ENCODE assay signal across 8 mouse cellular contexts in the genomic region with DNA sequence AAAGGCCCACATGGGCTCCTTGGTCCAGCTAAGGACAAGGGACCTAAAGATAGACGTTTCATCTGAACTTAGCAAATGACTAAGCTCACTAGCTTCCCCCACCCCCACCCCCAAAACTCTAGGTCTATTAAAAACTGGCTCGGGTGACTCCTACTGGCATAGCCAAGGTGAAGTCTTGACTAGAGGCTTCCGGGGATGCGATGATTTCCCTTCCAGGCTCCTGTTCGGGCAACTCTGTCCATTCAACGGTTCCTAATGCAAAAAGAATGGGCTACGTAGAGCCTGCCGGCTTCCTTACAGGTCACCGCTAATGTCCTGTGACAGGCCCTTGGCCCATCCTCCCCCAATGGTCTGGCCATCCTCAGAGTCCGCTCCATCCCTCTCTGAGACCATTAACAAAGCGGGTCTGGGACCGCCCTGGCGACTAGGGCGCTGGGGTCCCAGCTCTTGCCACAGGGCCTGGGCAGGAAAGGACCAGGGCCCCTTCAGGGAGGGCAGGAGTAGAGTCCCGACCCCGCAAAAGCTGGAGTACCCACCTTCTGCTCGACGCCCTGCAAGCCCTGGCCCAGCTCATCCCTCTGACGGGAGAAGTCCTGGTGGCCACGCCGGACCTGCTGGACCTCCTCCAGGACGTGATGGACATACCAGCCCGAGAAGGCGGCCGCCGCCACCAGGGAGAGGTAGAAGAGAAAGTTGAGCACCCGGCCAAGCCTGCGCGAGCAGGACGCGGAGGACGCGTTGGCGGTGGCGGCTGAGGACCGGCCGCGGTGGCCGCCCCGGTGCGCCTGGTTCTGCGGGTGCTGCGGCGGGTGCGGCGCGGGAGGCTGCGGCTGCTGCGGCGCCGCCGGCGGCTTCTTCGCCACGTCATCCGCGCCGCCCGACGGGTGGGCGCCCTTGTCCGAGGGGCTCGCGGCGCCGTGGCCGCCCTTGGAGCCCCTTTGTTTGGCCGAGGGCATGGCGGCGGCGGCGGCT. TPM values are rescaled to one million over a fixed set of nuclear protein-coding genes. Genes with fewer than 3 reads are reported as not detected.
DNase-seq lines count a peak whose midpoint lies in the region; ATAC-seq lines count a peak whose summit lies in the region.

No protein-coding gene starts in this region.

- no peaks in the 10 kb centered on the region for H3K27me3 ChIP-seq in hindbrain, embryonic 13.5 days
- no peaks in the 10 kb centered on the region for H3K27me3 ChIP-seq in limb, embryonic 12.5 days
- no peaks in the 10 kb centered on the region for H3K27me3 ChIP-seq in midbrain, embryonic 16.5 days (ENCODE audit: control insufficient read depth, insufficient read depth, low read depth, low read length)

- H3K4me1 ChIP-seq in hindbrain, embryonic 13.5 days (replicated peaks): peaks cover 52% of the 10 kb centered on the region
- peaks cover 40% of the 10 kb centered on the region for H3K4me1 ChIP-seq in limb, embryonic 12.5 days (replicated peaks)
- H3K4me1 ChIP-seq in midbrain, embryonic 16.5 days (ENCODE audit: control insufficient read depth, insufficient read depth, low read length): peaks cover 31% of the 10 kb centered on the region

- DNase-seq in left cerebral cortex, adult 18-20 months (ENCODE audit: low spot score in 2 of 2): peak; percentile 33 to 59
- DNase-seq in left cerebral cortex, adult 11 months (ENCODE audit: low spot score): no peak
- DNase-seq in cerebellum, adult 9-11 months: peak; percentile 80
- peak; percentile 52 for DNase-seq in gastrocnemius, adult 18-20 months (ENCODE audit: low spot score)
- DNase-seq in testis, postnatal 10 days (ENCODE audit: low spot score): peak; percentile 77

- H3K4me2 ChIP-seq in hindbrain, embryonic 13.5 days: peak overlapping the region; percentile 78
- peak overlapping the region; percentile 77 for H3K4me2 ChIP-seq in limb, embryonic 12.5 days
- H3K4me2 ChIP-seq in midbrain, embryonic 16.5 days (ENCODE audit: low read length): peak overlapping the region; percentile 70

- peak overlapping the region; percentile 96 for H3K9ac ChIP-seq in hindbrain, embryonic 13.5 days
- H3K9ac ChIP-seq in limb, embryonic 12.5 days (replicated peaks): peak overlapping the region; percentile 98
- H3K9ac ChIP-seq in midbrain, embryonic 16.5 days (ENCODE audit: low read depth, low read length): peak overlapping the region; percentile 99

- peak overlapping the region; percentile 91 for H3K4me3 ChIP-seq in hindbrain, embryonic 13.5 days
- H3K4me3 ChIP-seq in limb, embryonic 12.5 days (replicated peaks): peak overlapping the region; percentile 96
- peak overlapping the region; percentile 95 for H3K4me3 ChIP-seq in midbrain, embryonic 16.5 days (ENCODE audit: low read depth, low read length)

- H3K27ac ChIP-seq in hindbrain, embryonic 13.5 days: peak overlapping the region; percentile 93
- peak overlapping the region; percentile 90 for H3K27ac ChIP-seq in limb, embryonic 12.5 days
- H3K27ac ChIP-seq in midbrain, embryonic 16.5 days (ENCODE audit: low read length): peak overlapping the region; percentile 88

- ATAC-seq in hindbrain, embryonic 13.5 days (ENCODE audit: low FRiP score): peak; percentile 64
- ATAC-seq in limb, embryonic 12.5 days (ENCODE audit: insufficient number of reproducible peaks, insufficient read depth, low FRiP score, low TSS enrichment, low read depth): peak; percentile 32; the same call in 1 of the 2 replicates
- peak; percentile 55 for ATAC-seq in midbrain, embryonic 16.5 days

- H3K9me3 ChIP-seq in hindbrain, embryonic 13.5 days: no peaks in the 10 kb centered on the region
- H3K9me3 ChIP-seq in limb, embryonic 12.5 days: no peaks in the 10 kb centered on the region
- no peaks in the 10 kb centered on the region for H3K9me3 ChIP-seq in midbrain, embryonic 16.5 days (replicated peaks; ENCODE audit: control insufficient read depth, low read length, poor library complexity, severe bottlenecking)

- peaks cover 11% of the 10 kb centered on the region for H3K36me3 ChIP-seq in hindbrain, embryonic 13.5 days
- H3K36me3 ChIP-seq in limb, embryonic 12.5 days: peaks cover 31% of the 10 kb centered on the region
- peaks cover 3% of the 10 kb centered on the region for H3K36me3 ChIP-seq in midbrain, embryonic 16.5 days (ENCODE audit: control insufficient read depth, insufficient read depth, low read length)

- under 1% methylated on average over 65 of the region's 72 CpGs for WGBS in hindbrain, embryonic 13.5 days
- WGBS in limb, embryonic 12.5 days: 2% methylated on average over 70 of the region's 72 CpGs
- WGBS in midbrain, embryonic 16.5 days: under 1% methylated on average over 51 of the region's 72 CpGs

RNA-seq across cellular contexts. Expression of gene Ckap4, which starts 0.7 kb away (rescaled TPM):
- total RNA-seq in left cerebral cortex, adult 18-20 months (2021): 10 to 100 TPM; 21.4 to 22.6 TPM
- 1 to 10 TPM; 5.7 to 8.4 TPM for total RNA-seq in gastrocnemius, adult 18-20 months (2021)
- polyA plus RNA-seq in hindbrain, embryonic 13.5 days (2015; fragmentation: Nextera tagmentation; extraction: Ambion mirVana): 56.4 and 59.9 TPM in 2 replicates
- 102 and 106 TPM in 2 replicates for polyA plus RNA-seq in limb, embryonic 12.5 days (2016; fragmentation: Nextera tagmentation; extraction: Ambion mirVana)
- 45.9 and 52.3 TPM in 2 replicates for polyA plus RNA-seq in midbrain, embryonic 16.5 days (2015; fragmentation: Nextera tagmentation; extraction: Ambion mirVana)

RNA-seq across cellular contexts. Expression of gene Tcp11l2, which starts 43.2 kb away (rescaled TPM):
- total RNA-seq in left cerebral cortex, adult 18-20 months (2021): 10 to 100 TPM; 22.4 to 25.2 TPM
- total RNA-seq in gastrocnemius, adult 18-20 months (2021): 10 to 100 TPM; 35.9 to 52.2 TPM
- polyA plus RNA-seq in hindbrain, embryonic 13.5 days (2015; fragmentation: Nextera tagmentation; extraction: Ambion mirVana): 24.0 and 25.5 TPM in 2 replicates
- polyA plus RNA-seq in limb, embryonic 12.5 days (2016; fragmentation: Nextera tagmentation; extraction: Ambion mirVana): 15.0 and 15.4 TPM in 2 replicates
- polyA plus RNA-seq in midbrain, embryonic 16.5 days (2015; fragmentation: Nextera tagmentation; extraction: Ambion mirVana): 20.4 and 22.7 TPM in 2 replicates
